Mouse (Mus musculus): ENCODE results near the gene Gm10134. TPM values are rescaled to one million over a fixed set of nuclear protein-coding genes. Genes with fewer than 3 reads are reported as not detected.

Gm10134 gene
- polyA plus RNA-seq (2014; fragmentation: Illumina TruSeq; extraction: RNeasy Lipid Tissue Mini Kit (QIAGEN cat#74804); ENCODE audit: low read depth, low replicate concordance): not detected

GRCm38 (mm10) chr2:28505795-28506194 lies at the start of gene Gm10134:
TSS of gene Gm10134 (plus strand) at chr2:28506095.

GRCm38 (mm10) chr2:28465836-28466518 lies 39.9 kb upstream of the Gm10134 start, which contains the start of gene 1700007K13Rik:
TSS of gene 1700007K13Rik (minus strand) at chr2:28466332.

GRCm38 (mm10) chr2:28467860-28468485 lies 37.9 kb upstream of the Gm10134 start, which contains the start of gene Mrps2:
TSS of gene Mrps2 (plus strand) at chr2:28468066.

GRCm38 (mm10) chr2:28496671-28497070 lies 9.2 kb upstream of the Gm10134 start, which contains the start of gene Gbgt1:
TSS of gene Gbgt1 (plus strand) at chr2:28496891.

GRCm38 (mm10) chr2:28512798-28513401 lies 7.0 kb downstream of the Gm10134 start, which contains the start of gene Ralgds:
TSS of gene Ralgds (plus strand) at chr2:28513125.

Other genes starting within 250 kb of the Gm10134 start
- 1.5 TPM for gene Ppp1r26, start 59.3 kb upstream of the Gm10134 start, polyA plus RNA-seq (2014; fragmentation: Illumina TruSeq; extraction: RNeasy Lipid Tissue Mini Kit (QIAGEN cat#74804); ENCODE audit: low read depth, low replicate concordance)
- 2.5 TPM for gene 1700007K13Rik, start 39.8 kb upstream of the Gm10134 start, polyA plus RNA-seq (2014; fragmentation: Illumina TruSeq; extraction: RNeasy Lipid Tissue Mini Kit (QIAGEN cat#74804); ENCODE audit: low read depth, low replicate concordance)
- 82.2 TPM for gene Mrps2, start 38.0 kb upstream of the Gm10134 start, polyA plus RNA-seq (2014; fragmentation: Illumina TruSeq; extraction: RNeasy Lipid Tissue Mini Kit (QIAGEN cat#74804); ENCODE audit: low read depth, low replicate concordance)
- not detected for gene Gbgt1, start 9.2 kb upstream of the Gm10134 start, polyA plus RNA-seq (2014; fragmentation: Illumina TruSeq; extraction: RNeasy Lipid Tissue Mini Kit (QIAGEN cat#74804); ENCODE audit: low read depth, low replicate concordance)
- gene Ralgds, start 7.0 kb downstream of the Gm10134 start, polyA plus RNA-seq (2014; fragmentation: Illumina TruSeq; extraction: RNeasy Lipid Tissue Mini Kit (QIAGEN cat#74804); ENCODE audit: low read depth, low replicate concordance): 8.2 TPM
- gene Cel, start 57.3 kb downstream of the Gm10134 start, polyA plus RNA-seq (2014; fragmentation: Illumina TruSeq; extraction: RNeasy Lipid Tissue Mini Kit (QIAGEN cat#74804); ENCODE audit: low read depth, low replicate concordance): not detected
- 2.6 TPM for gene Gtf3c5, start 77.7 kb downstream of the Gm10134 start, polyA plus RNA-seq (2014; fragmentation: Illumina TruSeq; extraction: RNeasy Lipid Tissue Mini Kit (QIAGEN cat#74804); ENCODE audit: low read depth, low replicate concordance)
- not detected for gene Gfi1b, start 115.9 kb downstream of the Gm10134 start, polyA plus RNA-seq (2014; fragmentation: Illumina TruSeq; extraction: RNeasy Lipid Tissue Mini Kit (QIAGEN cat#74804); ENCODE audit: low read depth, low replicate concordance)
- 8.3 TPM for gene Tsc1, start 135.1 kb downstream of the Gm10134 start, polyA plus RNA-seq (2014; fragmentation: Illumina TruSeq; extraction: RNeasy Lipid Tissue Mini Kit (QIAGEN cat#74804); ENCODE audit: low read depth, low replicate concordance)
- not detected for gene Spaca9, start 193.6 kb downstream of the Gm10134 start, polyA plus RNA-seq (2014; fragmentation: Illumina TruSeq; extraction: RNeasy Lipid Tissue Mini Kit (QIAGEN cat#74804); ENCODE audit: low read depth, low replicate concordance)
- gene Ak8, start 194.1 kb downstream of the Gm10134 start, polyA plus RNA-seq (2014; fragmentation: Illumina TruSeq; extraction: RNeasy Lipid Tissue Mini Kit (QIAGEN cat#74804); ENCODE audit: low read depth, low replicate concordance): not detected